Comparison of ENCODE assay signal across 13 mouse cellular contexts in the genomic region with DNA sequence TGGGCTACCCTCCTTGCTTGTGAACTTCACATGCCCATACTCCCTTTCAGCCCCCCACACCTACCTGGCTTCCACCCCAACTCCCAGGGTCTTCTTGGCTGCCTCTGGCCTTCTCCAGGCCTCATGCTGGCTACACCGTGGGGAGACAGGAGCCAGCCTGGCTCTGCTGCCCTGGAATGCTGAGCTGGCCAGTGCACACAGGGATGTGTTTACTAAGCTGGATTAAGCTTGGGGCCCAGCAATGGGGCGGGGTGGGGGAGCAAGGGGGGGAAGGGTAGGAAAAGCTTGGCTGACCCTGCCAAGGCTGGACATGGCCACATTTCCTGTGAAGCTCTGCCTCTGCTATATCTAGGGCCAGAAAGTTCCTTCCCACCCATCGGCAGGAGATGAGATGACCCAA.
"Had no signal": no experiment of that assay in that cellular context is flagged by ENCODE, and none has a peak within 500 bp of the region (broad histone marks: within the 10 kb centered on the region; RNA-seq: fewer than 3 reads in every experiment).

No protein-coding gene starts in this region.

- H3K4me3 ChIP-seq: limb, embryonic 15.5 days; liver, embryonic 12.5 days; midbrain, embryonic 15.5 days had no signal

- H3K9ac ChIP-seq: limb, embryonic 15.5 days; liver, embryonic 12.5 days; lung, embryonic 14.5 days; midbrain, embryonic 15.5 days had no signal

- ATAC-seq: intestine, embryonic 16.5 days; liver, embryonic 12.5 days; midbrain, embryonic 15.5 days had no signal

- H3K27me3 ChIP-seq: limb, embryonic 15.5 days; midbrain, embryonic 15.5 days had no signal

- H3K9me3 ChIP-seq: limb, embryonic 15.5 days; liver, embryonic 12.5 days; midbrain, embryonic 15.5 days had no signal

- H3K27ac ChIP-seq: kidney, postnatal 0 days; limb, embryonic 15.5 days; liver, embryonic 12.5 days; midbrain, embryonic 15.5 days had no signal

- H3K36me3 ChIP-seq: limb, embryonic 15.5 days; liver, embryonic 12.5 days; midbrain, embryonic 15.5 days had no signal

- H3K4me2 ChIP-seq: limb, embryonic 15.5 days; liver, embryonic 12.5 days; lung, embryonic 14.5 days; midbrain, embryonic 15.5 days had no signal

- H3K4me1 ChIP-seq: liver, embryonic 12.5 days had no signal

- DNase-seq: kidney, adult 2 months; kidney, postnatal 36 days; layer of hippocampus, adult 9-11 months; layer of hippocampus, postnatal 36 days; lung, embryonic 14.5 days; lung, postnatal 14 days; right cerebral cortex, postnatal 14 days; thymus, postnatal 4 days had no signal
